Mouse (Mus musculus) left cerebral cortex, postnatal 4 days (tissue): Measurements from ENCODE around the gene Chit1. TPM values are rescaled to one million over a fixed set of nuclear protein-coding genes. Genes with fewer than 3 reads are reported as not detected.
A peak's percentile ranks its signal among the peaks of the same experiment; 100 is the strongest.

Experiments
- DNase-seq: peaks from one replicate; pipeline ENCODE4 v3.0.0-alpha.2; 2022
- intact Hi-C: fragments of 180-260 bp; cut with DNase I; formaldehyde crosslinking; loops from one replicate; pipeline ENCODE4 v1.15.1; 2025
- total RNA-seq, 2 experiments: library from RNA; stranded (reverse); gene quantifications; 2 replicates each; pipeline ENCODE4 v1.2.3; 2021

The Chit1 gene
- total RNA-seq, 2 experiments from 2014 or later, result 0.48 to 0.54 TPM

DNA sequence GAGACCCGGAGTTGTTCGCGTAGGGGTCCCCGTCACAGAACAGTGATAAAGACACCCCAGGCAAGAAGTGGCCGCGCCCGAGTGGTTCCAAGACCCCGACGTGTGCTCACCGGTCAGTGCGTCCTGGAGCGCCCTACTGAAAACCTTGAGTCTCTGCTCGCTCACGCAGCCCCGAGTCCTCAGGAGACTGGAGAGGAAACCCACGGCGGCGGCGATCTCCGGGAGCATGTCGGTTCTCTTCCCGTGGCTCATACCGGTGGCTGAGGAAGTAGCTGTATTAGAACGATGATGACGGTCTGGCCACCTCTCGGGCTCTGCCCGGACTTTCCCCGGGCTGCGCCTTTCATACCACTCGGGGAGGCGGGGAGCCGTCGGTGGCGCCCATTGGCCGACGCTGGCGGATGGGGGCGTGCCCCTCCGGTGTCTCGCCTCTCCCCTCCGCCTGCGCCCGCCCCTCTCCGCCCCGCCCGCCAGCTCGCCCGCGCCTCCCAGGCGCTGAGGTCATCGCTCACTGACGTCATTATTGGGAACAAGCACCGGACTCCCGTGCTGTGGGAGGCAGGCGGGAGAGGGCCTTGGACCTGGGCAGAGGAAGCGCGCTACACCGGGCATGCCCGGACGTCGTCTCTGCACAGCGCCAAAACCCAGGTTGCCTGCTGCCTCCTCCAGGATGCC lies 32.1 kb upstream of the Chit1 start, which contains the start of gene Btg2:
TSS of gene Btg2 (minus strand) at position 319 of the 675 bp plus-strand sequence.
- peak; percentile 98 for DNase-seq
- intact Hi-C loops, result no loop called here

DNA sequence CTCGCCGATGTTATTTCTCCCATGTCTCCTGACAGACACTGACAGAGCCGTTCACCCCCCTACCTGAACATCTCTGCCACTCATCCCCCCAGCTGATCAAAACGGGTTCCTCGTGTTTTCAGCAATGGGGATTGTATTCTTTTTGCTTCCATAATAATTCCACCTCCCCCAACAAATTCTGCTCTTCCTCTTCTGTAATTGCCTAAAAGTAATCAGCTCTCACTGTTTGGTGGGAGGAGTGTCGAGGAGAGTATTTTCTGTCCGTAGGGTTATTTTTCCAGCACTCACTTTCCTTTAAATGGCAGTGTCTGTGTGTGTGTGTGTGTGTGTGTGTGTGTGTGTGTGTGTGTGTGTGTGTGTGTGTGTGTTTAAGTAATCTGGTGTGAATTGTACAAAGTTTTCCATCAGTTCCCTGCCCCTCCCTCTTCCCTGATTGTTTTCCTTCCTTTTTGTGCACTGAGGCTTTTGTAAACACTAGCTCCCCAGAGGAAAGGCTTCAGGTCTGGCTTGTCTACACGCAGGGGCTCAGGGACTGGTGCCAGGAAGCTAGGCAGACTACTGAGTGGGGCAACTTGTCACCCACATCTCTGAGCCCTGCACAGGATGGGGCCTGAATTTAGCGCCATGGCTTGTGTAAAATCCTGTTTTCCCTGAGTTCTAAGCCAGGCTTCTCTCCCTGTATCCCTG lies 31.4 kb upstream of the Chit1 start:
- DNase-seq, result peak; percentile 56
- intact Hi-C loops, result no loop called here

DNA sequence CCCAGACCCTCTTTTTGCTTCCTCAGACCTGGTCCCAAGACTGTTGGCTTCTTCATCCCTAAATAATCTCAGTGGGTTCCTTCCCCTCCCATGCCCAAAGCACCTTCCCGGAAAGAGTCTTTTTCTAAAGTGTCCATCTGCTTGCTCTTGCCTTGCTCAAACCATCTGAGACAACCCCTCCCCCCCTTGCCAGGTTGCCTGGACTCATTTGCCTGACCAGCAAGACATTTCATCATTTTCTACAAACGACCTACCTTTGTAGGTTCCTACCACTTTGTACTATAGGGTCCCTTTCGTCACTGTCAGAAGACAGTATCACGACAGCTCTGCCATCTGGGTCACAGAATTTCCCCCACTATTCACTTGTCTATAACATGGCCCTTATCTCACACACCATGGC lies 30.6 kb upstream of the Chit1 start:
- DNase-seq, result no peak
- intact Hi-C loops, result no loop called here

GRCm38 (mm10) chr1:134080881-134081450 lies 30.1 kb upstream of the Chit1 start:
- DNase-seq, result no peak
- intact Hi-C loops, result no loop called here

GRCm38 (mm10) chr1:134082987-134083516 lies 28.0 kb upstream of the Chit1 start:
- DNase-seq, result no peak
- intact Hi-C loops, result no loop called here

DNA sequence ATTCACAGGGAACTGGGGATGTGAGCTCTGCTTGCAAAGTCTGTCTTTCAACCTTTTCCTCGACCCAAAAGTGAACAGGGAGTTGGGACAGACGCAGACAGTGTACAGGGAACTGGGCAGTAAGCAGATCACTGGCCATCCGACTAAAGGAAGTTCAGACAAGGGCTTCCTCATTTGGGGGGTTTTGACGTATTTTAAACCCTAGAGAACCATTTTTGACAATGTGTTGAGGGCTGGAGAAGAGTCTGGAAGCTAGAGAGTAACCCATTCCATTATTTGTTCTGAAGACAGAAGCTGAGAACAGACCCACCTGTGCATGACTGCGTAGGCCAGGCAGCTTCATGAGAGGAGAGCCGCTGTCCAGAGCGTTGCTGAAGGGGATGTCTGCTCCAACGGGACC lies 27.4 kb upstream of the Chit1 start:
- no peak for DNase-seq
- intact Hi-C loops, result no loop called here

DNA sequence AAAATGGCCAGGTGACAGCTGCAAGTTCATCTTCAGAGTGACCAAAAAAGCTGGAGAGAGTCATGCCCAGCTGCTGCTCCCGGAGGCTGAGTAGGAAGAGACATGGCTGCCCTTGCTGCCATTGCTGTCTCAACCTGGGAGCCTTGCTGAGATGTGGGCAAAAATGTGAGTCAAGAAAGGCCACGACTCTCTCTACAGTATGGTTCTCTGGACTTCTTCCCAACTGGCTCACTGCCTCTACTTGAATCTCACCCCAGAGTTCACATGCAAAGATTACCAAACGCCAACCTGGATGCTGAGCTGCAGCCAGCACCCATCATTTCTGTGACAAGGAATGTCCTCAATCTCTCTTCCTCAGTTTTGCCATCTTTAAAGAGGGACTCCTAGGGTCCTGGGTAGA lies 26.9 kb upstream of the Chit1 start:
- intact Hi-C loops, result no loop called here
- no peak for DNase-seq

GRCm38 (mm10) chr1:134086017-134086416 lies 25.0 kb upstream of the Chit1 start:
- DNase-seq, result no peak
- intact Hi-C loops, result no loop called here

DNA sequence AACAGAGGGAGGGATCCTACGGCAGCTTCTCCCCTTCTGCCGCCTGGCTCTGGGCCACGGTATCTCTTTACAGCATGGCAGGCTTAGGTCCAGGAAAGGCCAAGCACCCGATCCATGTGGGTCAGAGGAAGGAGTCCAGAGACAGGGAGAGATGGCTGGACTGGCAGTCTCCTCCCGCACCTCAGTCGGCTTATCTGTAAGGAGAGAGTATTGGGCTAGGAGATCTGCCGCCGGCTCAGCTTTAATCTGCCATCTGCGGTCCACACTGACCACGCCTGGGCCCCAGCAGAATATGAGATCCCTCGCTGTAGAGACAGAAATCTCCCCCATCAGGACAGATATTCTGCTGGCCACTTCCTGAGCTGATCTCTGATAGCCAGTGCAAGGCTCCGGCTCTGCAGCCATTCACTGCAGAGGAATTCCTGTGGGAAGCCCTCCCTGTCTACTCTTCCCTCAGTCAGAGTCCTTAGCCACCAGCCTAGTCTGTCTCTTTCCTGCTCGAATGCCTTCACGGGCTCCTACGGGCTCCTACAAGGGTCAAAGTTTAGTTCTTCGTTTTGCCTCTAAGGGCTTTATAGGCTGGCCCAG lies 24.1 kb upstream of the Chit1 start:
- intact Hi-C loops, result no loop called here
- DNase-seq, result peak; percentile 75

GRCm38 (mm10) chr1:134089074-134089473 lies 22.0 kb upstream of the Chit1 start:
- intact Hi-C loops, result no loop called here
- no peak for DNase-seq

DNA sequence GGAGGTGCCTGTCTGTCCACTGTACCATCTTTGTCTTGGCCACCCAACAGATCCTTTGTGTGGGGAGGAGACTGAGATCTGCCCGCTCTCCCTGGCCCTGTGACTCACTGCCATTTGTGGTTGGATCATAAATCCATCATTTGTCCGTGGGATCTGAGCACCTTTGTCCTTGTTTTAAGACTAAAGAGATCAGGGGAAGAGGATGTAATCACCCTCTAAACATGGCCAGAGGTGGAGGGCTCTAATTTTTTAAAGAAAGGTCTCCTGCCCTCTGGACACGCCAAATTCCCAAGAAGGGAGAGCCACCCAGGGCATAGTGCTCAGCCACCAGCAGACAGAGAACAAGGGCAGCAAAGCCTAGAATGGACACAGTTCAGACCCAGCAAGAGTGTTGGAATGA lies 19.2 kb upstream of the Chit1 start:
- intact Hi-C loops, result no loop called here
- no peak for DNase-seq

DNA sequence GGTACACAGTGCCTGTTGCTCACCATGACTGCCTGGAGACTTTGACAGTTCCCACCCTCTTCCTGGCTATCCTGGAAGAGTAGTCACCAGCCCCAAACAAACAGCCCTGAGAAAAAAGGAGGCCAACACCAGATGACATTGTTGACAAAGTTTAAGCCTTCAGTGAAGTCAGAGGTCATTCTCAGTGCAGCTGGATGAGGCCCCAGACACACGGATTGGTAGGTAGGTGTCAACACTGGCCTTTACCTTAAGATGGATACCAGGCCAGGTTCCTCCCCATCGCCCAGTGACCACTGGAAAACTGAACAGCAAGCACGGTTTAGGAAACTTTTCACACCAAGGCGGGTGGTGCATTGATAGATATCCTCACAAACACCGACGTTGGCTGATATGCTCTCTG lies 18.7 kb upstream of the Chit1 start:
- intact Hi-C loops, result no loop called here
- no peak for DNase-seq

DNA sequence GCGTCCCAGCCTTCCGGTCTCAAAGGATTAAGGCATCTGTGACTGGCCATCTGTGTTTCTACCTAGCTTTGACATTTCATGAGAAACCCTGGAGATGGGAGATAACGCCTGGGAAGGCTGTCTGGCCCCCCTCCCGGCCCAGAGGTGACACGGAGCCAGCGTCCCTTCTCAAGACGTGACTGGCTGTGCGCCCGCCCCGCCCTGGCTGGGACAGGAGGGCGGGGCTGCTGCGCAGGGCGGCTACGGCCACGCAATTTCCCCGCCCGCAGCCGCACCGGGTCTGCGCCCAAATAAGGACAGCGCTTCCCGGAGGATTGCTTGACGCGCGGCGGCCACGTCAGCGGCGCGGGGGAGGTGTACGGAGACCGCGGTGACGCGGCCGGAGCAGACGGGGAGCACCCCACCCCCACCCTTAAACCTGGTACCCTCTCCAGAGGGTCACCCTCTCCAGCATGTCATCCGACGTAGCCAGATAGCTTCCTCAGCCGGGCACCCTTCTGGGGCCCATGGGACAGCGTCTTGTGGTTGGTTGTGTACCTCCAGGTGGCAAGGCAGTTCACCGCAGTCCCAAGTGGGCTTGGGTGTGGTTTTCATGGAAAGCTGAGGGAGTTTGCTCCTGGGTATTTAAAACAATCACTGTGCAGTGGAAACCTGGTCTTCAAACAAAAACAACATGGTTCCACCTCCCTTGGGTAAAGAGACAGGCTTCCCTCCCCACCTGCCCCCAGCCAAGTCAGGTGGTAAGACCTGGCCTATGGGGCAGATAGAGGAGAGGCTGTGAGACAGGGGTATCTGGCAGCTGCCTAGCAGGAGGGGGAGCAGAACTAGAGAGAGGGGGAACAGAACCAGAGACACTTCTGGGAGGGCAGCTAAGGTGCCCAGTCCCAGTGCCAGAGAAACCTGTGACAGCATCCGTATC lies 17.9 kb upstream of the Chit1 start:
- peak; percentile 82 for DNase-seq
- intact Hi-C loops, result no loop called here

DNA sequence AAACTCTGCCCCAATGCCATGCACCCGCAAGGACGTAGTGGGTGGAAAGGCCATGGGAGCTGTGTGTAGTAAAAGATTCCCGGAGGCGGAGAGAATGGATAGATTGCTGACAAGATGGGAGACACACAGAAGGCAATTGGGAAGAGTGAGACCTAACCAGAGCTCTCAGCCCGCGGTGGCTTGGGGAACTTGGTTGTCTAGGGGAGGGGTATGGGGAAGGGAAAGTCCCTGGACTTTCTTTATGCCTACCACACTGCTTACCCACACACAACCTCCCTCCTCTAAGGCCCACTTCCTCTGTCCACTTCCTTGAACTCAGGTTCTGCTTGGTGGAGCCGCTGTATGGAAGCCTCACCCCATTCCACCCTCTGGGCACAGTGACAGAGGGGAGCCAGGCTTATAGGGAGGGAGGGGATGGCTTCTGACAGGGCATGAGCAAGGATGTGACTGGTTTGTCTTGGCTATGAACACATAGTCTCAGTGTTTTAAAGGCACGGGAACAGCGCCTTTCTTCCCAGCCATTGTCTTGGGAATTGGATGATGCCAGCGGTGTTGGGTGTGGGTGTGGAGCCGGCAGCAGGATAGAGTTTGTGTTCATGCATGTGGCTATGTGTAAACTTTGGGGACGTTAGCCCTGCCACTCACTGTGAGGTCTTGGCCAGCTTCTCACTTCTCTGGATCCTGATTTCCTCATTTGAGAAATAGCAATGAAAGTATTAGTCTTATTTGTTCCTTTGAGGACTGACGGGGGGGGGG lies 17.1 kb upstream of the Chit1 start:
- DNase-seq, result no peak
- intact Hi-C loops, result no loop called here

DNA sequence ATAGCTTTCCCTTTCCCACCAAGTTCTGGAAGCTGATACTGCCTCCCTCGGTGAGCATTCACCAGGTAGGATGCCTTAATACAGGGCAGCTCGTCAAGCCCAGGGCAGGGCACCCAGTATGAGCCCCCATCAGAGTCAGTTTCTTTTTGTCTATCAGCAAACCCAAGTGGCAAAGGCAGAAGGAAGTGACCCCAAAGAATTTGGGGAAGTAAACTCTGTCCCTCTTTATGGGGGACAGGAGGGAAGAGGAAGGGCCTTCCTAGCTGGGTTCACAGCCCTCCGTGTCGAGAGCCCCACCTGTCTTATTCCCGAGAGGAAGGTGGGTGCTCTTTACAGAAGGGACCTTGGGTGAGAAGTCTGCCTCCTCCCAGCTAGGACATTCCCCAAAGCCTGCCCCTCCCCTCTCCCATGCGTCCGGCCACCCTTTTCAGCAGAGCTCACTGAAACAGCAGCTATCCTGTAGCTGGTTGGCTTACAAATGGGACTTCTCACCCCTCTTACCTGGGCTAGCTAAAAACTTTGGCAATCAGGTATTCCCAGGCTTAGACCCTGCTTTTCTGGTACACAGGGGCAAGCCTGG lies 15.9 kb upstream of the Chit1 start:
- no peak for DNase-seq
- intact Hi-C loops, result no loop called here

DNA sequence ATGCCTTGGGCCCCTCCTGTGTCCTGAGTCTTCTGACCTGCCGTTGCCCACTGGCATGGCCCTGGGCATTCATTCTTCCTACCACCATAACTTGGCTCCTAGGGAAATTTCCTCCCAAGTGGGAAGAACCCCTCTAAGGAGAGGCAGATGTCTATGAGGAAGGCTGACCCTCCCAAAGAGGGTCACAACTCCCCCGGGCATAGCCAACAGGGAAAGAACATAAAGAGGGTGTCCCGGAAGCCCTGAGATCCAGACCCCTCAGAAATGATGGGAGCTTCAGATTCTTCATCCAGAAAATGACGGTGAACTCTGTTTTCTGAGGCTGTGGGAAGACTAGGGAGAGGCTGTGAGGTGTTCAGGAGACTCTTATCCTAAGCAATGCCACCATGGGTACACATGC lies 15.3 kb upstream of the Chit1 start:
- intact Hi-C loops, result no loop called here
- no peak for DNase-seq

GRCm38 (mm10) chr1:134096264-134096934 lies 14.6 kb upstream of the Chit1 start:
- peak; percentile 59 for DNase-seq
- intact Hi-C loops, result no loop called here

DNA sequence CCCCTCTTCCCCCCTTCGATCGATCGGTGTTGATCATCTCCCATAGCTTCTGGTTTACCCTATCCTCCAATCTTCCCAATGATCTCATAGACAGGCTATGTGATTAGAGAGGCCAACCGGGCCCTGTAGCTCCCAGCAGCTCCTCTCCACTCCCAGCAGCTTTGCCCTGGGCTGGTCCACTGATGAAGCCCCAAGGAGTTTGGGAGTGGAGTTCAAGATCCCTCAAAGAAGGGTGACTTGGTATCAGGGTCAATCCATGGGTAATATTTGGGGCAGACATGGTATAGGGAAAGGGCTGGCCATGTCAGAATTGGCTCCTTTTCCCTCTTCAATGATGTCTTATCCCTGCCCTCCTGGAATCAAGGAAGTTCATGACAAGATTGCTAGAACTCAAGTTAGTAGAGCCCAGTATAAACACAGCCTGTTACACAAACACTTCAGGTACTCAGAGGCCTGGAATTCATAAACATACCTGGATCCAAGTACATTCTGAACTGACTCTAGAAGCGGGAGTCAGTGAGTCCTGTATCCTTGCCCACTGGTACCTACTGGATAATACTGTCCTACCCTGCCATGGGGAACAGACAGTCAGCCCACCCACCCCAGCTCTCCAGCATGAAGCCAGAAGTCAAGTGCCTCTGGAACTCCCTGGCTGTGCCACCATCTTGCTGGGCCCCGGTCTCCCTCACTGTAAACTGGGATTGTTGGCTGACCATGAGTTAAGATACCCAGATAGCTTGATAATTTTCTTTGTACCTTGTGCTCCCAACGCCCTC lies 13.8 kb upstream of the Chit1 start:
- no peak for DNase-seq

More for the DNA sequence above, 13.8 kb upstream of the Chit1 start:
- intact Hi-C loops, result no loop called here
